In genomic region chr12:99150126-99150525, GRCm38 (mm10) we compare ENCODE assay signal across 9 mouse cellular contexts.
DNase-seq lines count a peak whose midpoint lies in the region; ATAC-seq lines count a peak whose summit lies in the region.
"Had no signal": no experiment of that assay in that cellular context is flagged by ENCODE, and none has a peak within 500 bp of the region (broad histone marks: within the 10 kb centered on the region; RNA-seq: fewer than 3 reads in every experiment).

No protein-coding gene starts in this region.

- H3K4me2 ChIP-seq in midbrain, embryonic 11.5 days = no peak overlapping the region
- no peak overlapping the region for H3K4me2 ChIP-seq in midbrain, embryonic 15.5 days
- H3K4me2 ChIP-seq: hindbrain, embryonic 15.5 days had no signal

- H3K9me3 ChIP-seq in midbrain, embryonic 11.5 days (ENCODE audit: control insufficient read depth, low read length) = no peaks in the 10 kb centered on the region
- no peaks in the 10 kb centered on the region for H3K9me3 ChIP-seq in midbrain, embryonic 15.5 days
- H3K9me3 ChIP-seq: hindbrain, embryonic 15.5 days had no signal

- 47% methylated on average over 4 of the region's 4 CpGs for WGBS in midbrain, embryonic 11.5 days
- 52% methylated on average over 4 of the region's 4 CpGs for WGBS in midbrain, embryonic 15.5 days

- H3K9ac ChIP-seq in midbrain, embryonic 11.5 days (ENCODE audit: low read length) = no peak overlapping the region
- no peak overlapping the region for H3K9ac ChIP-seq in midbrain, embryonic 15.5 days
- H3K9ac ChIP-seq: hindbrain, embryonic 15.5 days had no signal

- H3K4me3 ChIP-seq in midbrain, embryonic 11.5 days (ENCODE audit: low read depth, low read length) = no peak overlapping the region
- H3K4me3 ChIP-seq in midbrain, embryonic 15.5 days = no peak overlapping the region
- H3K4me3 ChIP-seq: hindbrain, embryonic 15.5 days had no signal

- peak; percentile 16 for DNase-seq in cerebellum, adult 11 months
- DNase-seq in midbrain, embryonic 11.5 days (ENCODE audit: low spot score, missing footprints) = peak; percentile 94
- DNase-seq in cerebellum, postnatal 36 days = peak; percentile 40 to 47
- DNase-seq in kidney, adult 8-10 months = peak; percentile 23 to 65
- peak; percentile 53 to 83 for DNase-seq in thymus, postnatal 10 days (ENCODE audit: low spot score in 2 of 2)

- H3K27me3 ChIP-seq in midbrain, embryonic 11.5 days (ENCODE audit: control insufficient read depth, insufficient read depth, low read length) = no peaks in the 10 kb centered on the region
- no peaks in the 10 kb centered on the region for H3K27me3 ChIP-seq in midbrain, embryonic 15.5 days (replicated peaks)
- H3K27me3 ChIP-seq: hindbrain, embryonic 15.5 days had no signal

- no peak for ATAC-seq in cerebellum, adult (ENCODE audit: insufficient number of reproducible peaks, low FRiP score, low TSS enrichment)
- ATAC-seq in midbrain, embryonic 11.5 days (ENCODE audit: low FRiP score) = no peak
- ATAC-seq in midbrain, embryonic 15.5 days (replicated peaks) = no peak
- 0 out of 2 replicates have a peak, but pooled peaks have one; percentile 40 for ATAC-seq in monocyte, adult 5-6 weeks (replicated peaks; ENCODE audit: insufficient number of reproducible peaks, low FRiP score, low TSS enrichment, poor library complexity, severe bottlenecking)

- H3K36me3 ChIP-seq in midbrain, embryonic 11.5 days (ENCODE audit: control insufficient read depth, insufficient read depth, low read length) = no peaks in the 10 kb centered on the region
- no peaks in the 10 kb centered on the region for H3K36me3 ChIP-seq in midbrain, embryonic 15.5 days (replicated peaks)
- H3K36me3 ChIP-seq: hindbrain, embryonic 15.5 days had no signal

- no peak overlapping the region for H3K27ac ChIP-seq in midbrain, embryonic 11.5 days (ENCODE audit: low read depth, low read length)
- H3K27ac ChIP-seq in midbrain, embryonic 15.5 days = no peak overlapping the region
- H3K27ac ChIP-seq: hindbrain, embryonic 15.5 days had no signal

- H3K4me1 ChIP-seq in midbrain, embryonic 11.5 days (ENCODE audit: control insufficient read depth, insufficient read depth, low read length) = no peaks in the 10 kb centered on the region
- H3K4me1 ChIP-seq in midbrain, embryonic 15.5 days = peaks cover 10% of the 10 kb centered on the region

Comparison
In these comparisons a context has a peak if more than half of its experiments do, and no peak if none do; other contexts are left out.
1. DNase-seq: peak in every context shown above with its lines; median percentile 94 in midbrain, embryonic 11.5 days; 68 in thymus, postnatal 10 days; 44 in kidney, adult 8-10 months; 44 in cerebellum, postnatal 36 days; 16 in cerebellum, adult 11 months.